Mouse (Mus musculus) MEL (cell line): ENCODE measurements around the gene Klf3.

ENCODE experiments used
- MYB ChIP-seq: IDR thresholded peaks from 2 replicates; pipeline ENCODE4 v1.6.1; 2011; ENCODE audit warnings: mild to moderate bottlenecking, low read depth, low read length, improper control_type of control experiment
- POLR2A ChIP-seq, 2 experiments: IDR thresholded peaks; 2 replicates each; pipeline ENCODE4 v1.6.1; 2011 to 2012; ENCODE audit warnings: low read length in 2 of 2, mild to moderate bottlenecking in 2 of 2, control low read depth in 1 of 2, improper control_type of control experiment in 1 of 2, low read depth in 1 of 2, moderate library complexity in 1 of 2; ENCODE audit not compliant: control insufficient read depth in 1 of 2, insufficient read depth in 1 of 2, poor library complexity in 1 of 2

DNA sequence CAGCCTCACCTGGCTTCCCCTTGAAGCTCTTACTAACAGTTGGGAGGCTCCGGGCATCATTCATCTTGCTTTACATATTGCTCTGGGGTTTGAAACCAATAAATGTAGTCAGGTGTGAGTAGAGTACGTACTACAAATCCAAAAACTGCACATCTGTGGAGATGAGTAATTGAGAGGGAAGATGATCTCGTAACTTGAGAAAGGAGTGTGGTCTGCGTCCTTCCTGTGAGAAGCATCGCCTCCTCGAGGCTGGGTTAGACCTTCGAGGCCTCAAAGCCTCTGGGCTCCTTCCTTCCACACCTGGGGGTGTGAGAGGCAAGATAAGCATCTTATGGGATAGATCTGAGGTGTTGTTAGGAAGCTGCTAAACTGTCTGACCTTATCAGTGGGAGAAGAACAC, 11.2 kb downstream of the Klf3 start:
- TF ChIP-seq MYB (no peak), POLR2A (IDR thresholded peaks at IDR 0.05; ENCODE audit: control insufficient read depth in 1 of 2, insufficient read depth in 1 of 2, low read depth in 1 of 2, low read length in 2 of 2, poor library complexity in 1 of 2) (no peak)
